Mouse (Mus musculus): Measurements from ENCODE around the gene Gm42906.

DNA sequence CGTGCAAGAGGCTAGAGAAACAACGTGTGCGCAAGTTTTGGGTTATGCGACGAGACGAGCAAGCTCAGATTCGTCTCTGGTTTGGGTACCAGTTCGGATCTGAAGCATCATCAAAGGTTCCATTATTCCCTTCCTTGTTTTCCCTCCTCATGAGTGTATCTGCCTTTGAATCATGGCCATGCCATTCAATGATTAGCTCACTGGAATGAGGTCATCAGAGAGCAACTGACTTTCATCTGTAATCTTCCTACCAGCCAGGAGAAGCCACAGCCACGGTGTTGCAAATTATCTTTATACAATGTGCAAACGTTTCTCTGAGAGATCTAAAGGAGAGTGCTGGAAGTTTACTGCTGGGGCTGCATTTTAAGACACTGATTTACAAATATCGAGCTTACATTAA, 240.6 kb downstream of the Gm42906 start:
- no peak for TF ChIP-seq CTCF (IDR thresholded peaks at IDR 0.05; ENCODE audit: low read depth)
- TF ChIP-seq EP300 (optimal IDR thresholded peaks at IDR 0.05) = no peak

Data from stomach, postnatal 0 days (tissue).